Mouse (Mus musculus): ENCODE results near the gene Nxt2. TPM values are rescaled to one million over a fixed set of nuclear protein-coding genes. Genes with fewer than 3 reads are reported as not detected.
"Not testable (repeated sequence)": the region's sequence is repeated elsewhere in the genome, so short reads cannot be mapped to it uniquely, and the experiment has no call there.

The Nxt2 gene
- 21.7 to 28.6 TPM (median 25.7 TPM) in 3 replicates for total RNA-seq (2017)

DNA sequence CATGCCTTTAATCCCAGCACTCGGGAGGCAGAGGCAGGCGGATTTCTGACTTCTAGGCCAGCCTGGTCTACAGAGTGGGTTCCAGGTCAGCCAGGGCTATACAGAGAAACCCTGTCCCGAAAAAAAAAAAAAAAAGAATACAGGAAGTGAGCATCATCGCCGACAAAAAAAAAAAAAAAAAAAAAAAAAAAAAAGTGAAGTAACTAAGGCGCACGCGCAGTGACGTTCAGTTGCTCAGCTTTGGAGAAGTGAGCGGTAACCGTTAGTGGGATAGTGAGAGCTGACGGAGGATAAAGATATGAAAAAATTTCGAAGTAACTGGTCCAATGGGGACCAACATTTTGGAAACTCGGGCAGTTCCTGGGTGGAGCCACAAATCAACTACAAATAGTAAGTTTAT is at the start of gene Nxt2:
Gene Nxt2 (plus strand): TSS at position 229 of the 400 bp plus-strand sequence.
- no peak for ATAC-seq (replicated peaks; ENCODE audit: insufficient number of reproducible peaks, low FRiP score, low TSS enrichment, poor library complexity, severe bottlenecking)

GRCm38 (mm10) chrX:142176981-142177380 is 49.6 kb upstream of the Nxt2 start:
- no peak for ATAC-seq (replicated peaks; ENCODE audit: insufficient number of reproducible peaks, low FRiP score, low TSS enrichment, poor library complexity, severe bottlenecking)

DNA sequence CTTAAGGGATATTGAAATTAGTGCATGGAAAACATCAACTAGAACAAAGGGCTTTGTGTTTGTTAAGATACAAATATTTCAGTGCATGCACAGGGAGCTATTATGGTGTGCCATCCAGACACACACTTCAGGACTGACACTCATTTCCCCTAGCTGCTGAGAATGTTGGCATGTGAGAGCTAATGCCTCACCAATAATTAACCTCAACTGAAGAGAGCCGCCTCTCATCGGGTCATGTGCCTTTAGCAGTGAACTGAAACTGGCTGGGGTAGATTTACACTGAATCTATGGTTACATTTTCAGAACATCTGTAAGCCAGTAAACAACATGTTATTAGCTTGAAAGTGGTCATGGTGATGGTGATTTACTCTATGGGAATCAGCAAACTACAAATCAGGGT is 44.5 kb upstream of the Nxt2 start:
- no peak for ATAC-seq (replicated peaks; ENCODE audit: insufficient number of reproducible peaks, low FRiP score, low TSS enrichment, poor library complexity, severe bottlenecking)

- no peak for ATAC-seq (replicated peaks; ENCODE audit: insufficient number of reproducible peaks, low FRiP score, low TSS enrichment, poor library complexity, severe bottlenecking)
These were observed 37.4 kb upstream of the Nxt2 start for GRCm38 (mm10) chrX:142189023-142189703.

DNA sequence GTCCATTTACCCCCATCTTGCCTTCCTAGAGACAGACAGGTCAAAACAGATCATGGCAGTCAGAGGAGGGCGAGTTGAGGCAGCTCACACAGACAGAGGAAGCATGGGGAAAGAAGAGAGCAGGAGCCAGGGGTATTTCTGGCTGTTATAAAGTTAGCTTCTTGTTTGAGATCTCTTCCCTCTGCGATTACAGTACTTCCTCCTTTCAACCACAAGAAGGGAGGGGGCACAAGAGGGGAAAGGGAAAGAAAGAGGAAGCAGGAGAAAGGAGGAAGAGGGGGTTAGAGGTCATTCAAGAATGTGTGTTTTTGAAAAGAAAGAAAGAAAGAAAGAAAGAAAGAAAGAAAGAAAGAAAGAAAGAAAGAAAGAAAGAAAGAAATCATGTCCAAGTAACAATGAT is 36.2 kb upstream of the Nxt2 start:
- ATAC-seq (replicated peaks; ENCODE audit: insufficient number of reproducible peaks, low FRiP score, low TSS enrichment, poor library complexity, severe bottlenecking), result peak; percentile 17; the same call in 1 of the 2 replicates

- ATAC-seq (replicated peaks; ENCODE audit: insufficient number of reproducible peaks, low FRiP score, low TSS enrichment, poor library complexity, severe bottlenecking), result no peak
These were observed 32.1 kb upstream of the Nxt2 start for GRCm38 (mm10) chrX:142194420-142194819.

- no peak for ATAC-seq (replicated peaks; ENCODE audit: insufficient number of reproducible peaks, low FRiP score, low TSS enrichment, poor library complexity, severe bottlenecking)
These were observed 31.0 kb upstream of the Nxt2 start for GRCm38 (mm10) chrX:142195551-142195950.

DNA sequence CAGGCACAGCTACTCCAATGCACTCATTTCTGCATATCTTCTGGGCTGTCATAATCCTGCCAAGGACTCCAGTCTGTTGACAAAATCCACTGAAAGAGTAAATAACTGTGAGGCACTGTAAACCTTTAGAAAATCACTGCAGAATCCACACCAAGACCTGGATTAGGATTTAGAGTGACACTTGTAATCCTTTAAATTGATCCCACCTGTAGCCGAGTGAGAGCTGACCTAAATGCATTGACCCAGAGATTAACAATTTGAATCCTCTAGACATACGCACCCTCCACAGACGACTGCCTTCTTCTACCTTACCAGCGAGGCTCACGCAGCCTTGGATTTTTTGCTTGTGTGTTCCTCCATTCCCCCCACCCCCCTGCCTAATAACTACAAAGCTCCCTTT is 29.7 kb upstream of the Nxt2 start, which contains the start of gene Gucy2f:
Gene Gucy2f (minus strand): TSS at position 101 of the 400 bp plus-strand sequence.
- ATAC-seq (replicated peaks; ENCODE audit: insufficient number of reproducible peaks, low FRiP score, low TSS enrichment, poor library complexity, severe bottlenecking), result no peak

DNA sequence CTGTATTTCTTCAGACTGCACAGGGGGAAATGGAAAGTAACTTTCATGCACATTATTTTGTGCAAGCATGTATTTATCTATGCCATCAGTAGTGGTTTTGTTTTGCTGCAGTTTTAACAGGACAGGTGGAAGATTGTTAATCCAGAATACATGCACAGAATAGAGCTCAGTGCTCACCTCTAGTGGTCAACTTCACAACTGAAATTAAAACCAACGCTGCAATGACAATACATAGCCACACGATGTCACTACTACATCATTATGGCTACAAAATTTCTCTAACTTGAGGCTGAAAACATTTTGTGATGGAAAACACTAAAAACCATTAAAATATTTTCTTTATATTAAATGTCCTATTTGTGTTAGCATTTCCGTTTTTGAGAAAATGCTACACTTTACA is 26.3 kb upstream of the Nxt2 start:
- peak; percentile 75; the same call in 1 of the 2 replicates for ATAC-seq (replicated peaks; ENCODE audit: insufficient number of reproducible peaks, low FRiP score, low TSS enrichment, poor library complexity, severe bottlenecking)

DNA sequence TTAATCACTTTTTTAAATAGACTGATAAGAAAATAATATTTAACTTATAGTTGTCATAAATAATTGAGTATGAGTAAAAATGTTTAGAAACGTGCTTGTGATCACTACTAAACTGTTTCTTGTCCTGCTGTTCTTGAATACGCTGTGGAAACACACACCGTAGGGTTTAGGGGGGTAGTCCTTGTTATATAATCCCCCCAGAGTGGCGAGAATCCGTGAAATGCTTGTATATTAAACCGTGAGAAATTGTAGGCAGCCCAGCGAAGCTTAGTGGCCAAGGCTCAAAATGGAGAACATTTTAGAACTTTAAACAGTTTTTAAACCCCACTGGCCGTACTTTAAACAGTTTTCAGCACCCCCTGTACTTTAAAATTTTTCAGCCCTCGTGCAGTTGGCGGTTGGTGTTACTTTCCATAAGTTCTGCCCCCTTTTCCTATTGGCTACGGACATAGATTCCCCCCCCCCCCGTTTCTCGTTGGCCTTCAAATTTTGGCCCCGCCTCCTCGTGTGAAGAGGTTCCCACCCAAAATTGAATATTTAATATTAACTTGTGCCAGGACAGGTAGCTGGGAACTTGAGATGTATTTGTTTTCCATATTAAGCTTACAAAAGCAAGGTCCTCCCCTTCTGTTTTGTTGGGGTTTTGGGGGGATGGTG is 956 bp downstream of the Nxt2 start:
- ATAC-seq (replicated peaks; ENCODE audit: insufficient number of reproducible peaks, low FRiP score, low TSS enrichment, poor library complexity, severe bottlenecking), result peak; percentile 61; the same call in 1 of the 2 replicates

DNA sequence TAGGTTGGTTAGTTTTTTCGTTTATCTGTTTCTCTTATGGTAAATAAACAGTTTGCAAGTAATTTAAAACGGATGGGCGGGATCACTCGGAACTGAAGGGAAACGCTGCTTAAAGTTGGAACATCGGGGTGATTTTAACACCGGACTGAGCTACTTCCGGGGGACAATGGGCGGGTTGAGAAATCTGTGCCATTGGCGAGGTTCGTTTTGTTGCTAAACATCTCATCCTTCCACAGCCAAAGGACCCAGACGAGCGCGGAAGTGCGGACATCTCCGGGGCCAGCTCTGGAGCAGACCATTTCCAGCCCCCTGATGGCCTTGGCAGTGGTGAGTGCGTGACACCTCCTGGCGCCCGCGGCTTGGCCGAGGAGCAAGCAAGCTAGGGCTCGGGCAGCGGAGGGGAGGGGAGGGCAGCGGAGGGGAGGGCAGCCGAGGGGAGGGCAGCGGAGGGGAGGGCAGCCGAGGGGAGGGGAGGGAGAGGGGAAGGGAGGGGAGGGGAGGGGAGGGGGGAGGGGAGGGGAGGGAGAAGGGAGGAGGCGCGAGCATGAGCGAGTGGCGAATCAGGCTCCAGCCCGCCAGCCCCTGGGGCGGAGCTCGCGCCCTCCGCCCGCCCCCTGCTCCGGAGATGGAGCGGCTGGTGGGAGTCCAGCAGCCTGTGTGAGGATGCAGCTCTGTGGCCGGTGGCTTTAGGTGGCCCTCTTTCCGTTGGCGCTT is 1.6 kb downstream of the Nxt2 start:
- peak; percentile 91 for ATAC-seq (replicated peaks; ENCODE audit: insufficient number of reproducible peaks, low FRiP score, low TSS enrichment, poor library complexity, severe bottlenecking)

GRCm38 (mm10) chrX:142228769-142229158 is 2.2 kb downstream of the Nxt2 start:
- no peak for ATAC-seq (replicated peaks; ENCODE audit: insufficient number of reproducible peaks, low FRiP score, low TSS enrichment, poor library complexity, severe bottlenecking)

DNA sequence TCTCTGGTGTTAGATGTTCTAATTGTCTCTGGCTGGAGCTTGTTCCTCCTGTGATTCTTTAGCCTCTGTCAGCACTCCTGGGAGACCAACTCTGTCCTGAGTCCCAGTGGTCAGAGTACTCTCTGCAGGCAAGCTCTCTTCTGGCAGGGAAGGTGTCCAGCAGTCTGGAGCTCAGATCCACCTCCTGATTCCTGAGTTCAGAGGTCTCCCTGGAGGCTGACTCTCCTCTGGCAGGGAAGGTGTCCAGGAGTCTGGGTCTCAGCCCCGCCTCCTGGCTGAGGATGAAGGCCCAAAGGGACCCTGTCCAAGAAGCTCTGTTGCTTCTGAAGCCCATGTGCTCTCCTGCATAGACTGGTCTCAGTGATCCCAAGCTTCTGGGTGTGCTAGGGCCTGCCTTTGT is 9.6 kb downstream of the Nxt2 start:
- ATAC-seq (replicated peaks; ENCODE audit: insufficient number of reproducible peaks, low FRiP score, low TSS enrichment, poor library complexity, severe bottlenecking), result not testable (repeated sequence)

- no peak for ATAC-seq (replicated peaks; ENCODE audit: insufficient number of reproducible peaks, low FRiP score, low TSS enrichment, poor library complexity, severe bottlenecking)
These were observed 10.5 kb downstream of the Nxt2 start for GRCm38 (mm10) chrX:142237101-142237500.

GRCm38 (mm10) chrX:142245682-142246327 is 19.2 kb downstream of the Nxt2 start:
- ATAC-seq (replicated peaks; ENCODE audit: insufficient number of reproducible peaks, low FRiP score, low TSS enrichment, poor library complexity, severe bottlenecking), result no peak

- no peak for ATAC-seq (replicated peaks; ENCODE audit: insufficient number of reproducible peaks, low FRiP score, low TSS enrichment, poor library complexity, severe bottlenecking)
These were observed 23.6 kb downstream of the Nxt2 start for GRCm38 (mm10) chrX:142250008-142250736.

DNA sequence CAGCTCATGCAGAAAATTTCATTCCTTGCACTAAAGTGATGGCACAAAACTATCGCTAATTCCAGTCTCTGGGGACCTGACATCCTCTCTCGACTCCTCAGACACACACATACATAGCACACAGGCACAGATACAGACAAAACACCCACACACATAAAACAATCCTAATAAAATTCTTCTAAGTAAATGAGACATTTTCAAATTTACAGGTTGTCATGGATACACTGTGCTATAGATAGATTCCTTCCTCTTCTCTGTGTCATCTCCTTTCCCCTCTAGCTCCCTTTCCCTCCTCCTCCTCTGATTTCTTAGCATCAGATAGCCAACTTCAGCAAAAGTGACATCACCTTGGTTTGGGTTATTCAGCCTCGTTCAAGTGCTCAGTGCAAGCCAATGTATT is 49.5 kb downstream of the Nxt2 start:
- ATAC-seq (replicated peaks; ENCODE audit: insufficient number of reproducible peaks, low FRiP score, low TSS enrichment, poor library complexity, severe bottlenecking), result no peak

DNA sequence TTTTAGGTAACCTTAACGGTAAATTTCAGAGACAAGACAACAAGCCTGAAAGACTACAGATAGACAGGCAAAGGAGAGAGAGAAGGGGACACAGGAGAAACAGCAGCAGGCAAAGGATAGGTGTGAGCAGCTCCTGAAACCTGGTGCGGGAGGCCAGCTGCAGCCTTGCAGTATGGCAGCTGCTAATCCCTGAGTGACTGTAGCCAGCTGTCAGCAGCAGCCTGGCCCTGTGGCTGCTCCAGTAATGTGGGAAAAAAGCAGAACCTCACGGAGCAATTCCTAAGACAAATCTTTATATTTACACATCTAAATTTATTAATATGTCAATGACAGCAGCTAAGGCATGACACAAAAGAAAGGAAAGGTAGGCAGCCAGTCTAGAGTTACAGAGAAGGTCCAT is 50.0 kb downstream of the Nxt2 start:
- ATAC-seq (replicated peaks; ENCODE audit: insufficient number of reproducible peaks, low FRiP score, low TSS enrichment, poor library complexity, severe bottlenecking), result no peak

- no peak for ATAC-seq (replicated peaks; ENCODE audit: insufficient number of reproducible peaks, low FRiP score, low TSS enrichment, poor library complexity, severe bottlenecking)
These were observed 59.3 kb downstream of the Nxt2 start for GRCm38 (mm10) chrX:142285905-142286304.

Measured in monocyte, adult 5-6 weeks (primary cell).